Mouse (Mus musculus) left cerebral cortex, postnatal 4 days (tissue): ENCODE data around the gene Borcs8. TPM values are rescaled to one million over a fixed set of nuclear protein-coding genes. Genes with fewer than 3 reads are reported as not detected.

Experiments used
- DNase-seq: peaks from one replicate; pipeline ENCODE4 v3.0.0-alpha.2; 2022
- intact Hi-C: fragments of 180-260 bp; cut with DNase I; formaldehyde crosslinking; loops from one replicate; pipeline ENCODE4 v1.15.1; 2025
- total RNA-seq, 2 experiments: library from RNA; stranded (reverse); gene quantifications; 2 replicates each; pipeline ENCODE4 v1.2.3; 2021

The Borcs8 gene
- total RNA-seq: 10 to 100 TPM; 42.2 to 44.7 TPM

DNA sequence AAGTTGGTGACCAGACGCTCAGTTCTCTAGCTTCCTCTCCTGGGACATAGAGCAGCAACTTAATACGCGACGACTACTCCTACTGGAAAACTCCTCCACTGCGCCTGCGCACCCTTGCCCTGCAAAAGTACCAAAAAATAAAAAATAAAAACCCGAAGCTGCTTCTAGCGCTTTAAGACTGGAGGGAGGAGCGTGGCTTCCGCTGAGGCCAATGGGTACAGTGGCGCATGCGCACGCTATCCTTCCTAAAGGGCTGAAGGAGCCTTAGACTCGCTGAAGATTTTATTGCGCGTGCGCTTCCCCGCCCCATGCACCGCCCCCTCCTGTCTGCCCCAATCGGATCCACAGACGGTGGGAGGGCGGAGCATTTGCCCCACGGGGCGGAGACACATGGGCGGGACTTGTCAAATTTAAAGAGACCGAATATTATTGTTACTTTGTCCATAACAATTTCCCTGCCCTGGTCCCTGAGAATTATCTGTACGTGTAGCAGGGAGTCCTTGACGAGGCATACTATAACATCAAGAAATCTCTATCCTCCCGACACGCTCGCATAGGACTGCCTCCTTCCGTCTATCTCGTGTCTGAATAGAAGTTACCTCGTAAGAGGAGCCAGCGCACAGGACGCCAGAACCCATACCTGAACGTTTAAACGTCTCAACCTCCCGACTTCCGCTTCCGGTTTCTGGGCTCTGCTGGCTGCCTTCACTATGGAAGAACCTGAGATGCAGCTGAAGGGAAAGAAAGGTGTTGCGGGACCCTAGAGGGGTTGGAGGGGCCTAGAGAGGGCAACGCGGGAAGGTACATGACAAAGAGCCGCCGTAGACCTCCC lies at the start of gene Borcs8, which contains the start of the genes Rfxank and Mef2b:
Borcs8 (plus strand) TSS at position 474 of the 832 bp plus-strand sequence.
Rfxank (minus strand) TSS at position 129 of the 832 bp plus-strand sequence.
Mef2b (plus strand) TSS at position 686 of the 832 bp plus-strand sequence.
- intact Hi-C loops: no loop called here
- DNase-seq: peak; percentile 100

DNA sequence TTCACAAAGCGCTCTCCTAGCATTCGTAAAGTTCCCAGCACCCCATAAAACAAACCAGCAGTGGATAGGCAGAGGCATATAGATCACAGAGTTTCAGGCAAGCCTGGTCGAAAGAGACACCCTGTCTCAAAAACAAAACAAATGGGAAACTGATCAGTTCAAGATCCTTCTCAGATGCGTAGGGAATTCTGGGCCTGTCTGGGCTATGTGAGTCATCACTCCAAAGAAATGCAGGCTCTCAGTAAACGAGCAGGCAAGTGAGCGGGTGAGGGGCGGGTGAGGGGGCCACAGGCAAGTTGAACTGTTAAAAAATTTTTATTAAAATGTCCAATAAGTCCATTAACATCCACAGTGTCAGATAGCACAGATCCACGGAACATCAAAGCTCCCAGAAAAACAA lies 46.5 kb upstream of the Borcs8 start:
- intact Hi-C loops: no loop called here
- DNase-seq: no peak

DNA sequence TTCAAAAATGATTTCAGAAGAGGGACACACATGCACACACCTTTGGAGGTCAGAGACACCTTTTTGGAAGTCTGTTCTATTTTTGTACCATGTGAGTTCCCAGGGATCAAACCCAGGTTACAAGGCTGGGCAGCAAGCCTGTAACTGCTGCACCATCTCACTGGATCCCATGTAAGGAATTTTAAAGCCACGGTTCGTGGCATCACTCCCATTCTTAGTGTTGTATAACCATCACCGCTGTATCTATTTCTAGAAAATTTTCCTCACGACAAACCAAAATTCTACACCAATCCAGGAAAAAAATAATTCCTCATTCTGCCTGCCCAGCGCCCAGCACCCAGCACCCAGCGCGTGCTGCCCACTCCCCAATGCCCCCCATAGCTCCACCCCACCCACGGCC lies 40.0 kb upstream of the Borcs8 start:
- intact Hi-C loops: no loop called here
- no peak for DNase-seq

DNA sequence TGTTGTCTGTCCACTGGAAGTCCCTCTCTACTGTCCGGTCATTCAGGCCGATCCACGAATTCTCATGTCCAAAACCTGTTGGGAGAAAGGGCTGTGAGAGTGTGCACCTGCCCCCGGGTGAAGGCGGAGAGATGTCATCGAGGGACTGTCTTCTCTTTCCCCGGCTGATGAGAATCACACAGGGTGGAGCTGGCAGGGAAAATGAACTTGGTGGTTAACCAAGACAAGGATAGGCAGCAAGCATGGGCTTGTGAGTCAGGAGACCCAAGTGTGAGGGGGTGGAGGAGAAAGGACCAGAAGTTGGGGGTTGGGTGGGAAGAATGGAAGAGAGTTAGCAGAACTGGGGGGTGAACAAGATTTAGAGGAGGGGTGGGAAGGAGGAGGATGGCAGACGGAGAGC lies 39.1 kb upstream of the Borcs8 start:
- DNase-seq: no peak
- intact Hi-C loops: no loop called here

DNA sequence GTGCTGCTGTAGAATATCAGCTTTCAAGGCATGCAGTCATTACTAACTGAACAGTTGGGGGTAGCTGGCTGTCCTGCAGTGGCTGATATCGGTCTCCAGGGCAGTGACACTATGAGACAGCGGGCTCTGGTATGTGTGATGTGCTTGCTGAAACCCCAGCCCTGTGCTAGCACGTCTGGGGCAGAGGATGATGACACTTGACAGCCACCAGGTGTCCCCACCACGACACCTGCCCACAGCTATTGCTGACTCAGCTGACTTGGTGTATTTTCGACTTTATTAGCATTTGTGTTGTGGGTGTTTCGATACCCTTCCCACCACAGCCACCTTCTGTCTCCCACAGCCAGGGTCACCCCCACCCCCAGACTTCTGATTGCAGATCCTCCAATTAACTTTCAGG lies 34.8 kb upstream of the Borcs8 start:
- intact Hi-C loops: no loop called here

DNA sequence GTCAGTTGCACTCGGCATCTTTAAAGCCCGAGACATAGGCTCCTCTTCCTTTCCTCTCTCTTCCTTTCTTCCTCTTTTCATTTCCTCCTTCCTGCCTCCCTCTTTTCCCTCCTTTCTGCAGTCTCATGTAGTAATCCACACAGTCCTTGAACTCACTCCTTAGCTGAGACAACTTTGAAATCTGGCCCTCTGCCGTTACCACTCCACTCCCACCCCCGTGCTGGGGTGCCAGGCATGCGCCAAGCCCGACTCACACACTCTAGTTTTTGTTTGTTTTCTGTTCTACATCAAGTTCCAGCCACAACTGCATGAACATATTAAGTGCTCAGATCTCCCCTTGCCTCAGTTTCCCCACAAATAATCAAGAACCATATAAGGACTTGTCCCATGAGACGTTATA lies 34.4 kb upstream of the Borcs8 start:
- intact Hi-C loops: no loop called here
- DNase-seq: no peak

More for the DNA sequence above, 34.8 kb upstream of the Borcs8 start:
- peak; percentile 50 for DNase-seq

DNA sequence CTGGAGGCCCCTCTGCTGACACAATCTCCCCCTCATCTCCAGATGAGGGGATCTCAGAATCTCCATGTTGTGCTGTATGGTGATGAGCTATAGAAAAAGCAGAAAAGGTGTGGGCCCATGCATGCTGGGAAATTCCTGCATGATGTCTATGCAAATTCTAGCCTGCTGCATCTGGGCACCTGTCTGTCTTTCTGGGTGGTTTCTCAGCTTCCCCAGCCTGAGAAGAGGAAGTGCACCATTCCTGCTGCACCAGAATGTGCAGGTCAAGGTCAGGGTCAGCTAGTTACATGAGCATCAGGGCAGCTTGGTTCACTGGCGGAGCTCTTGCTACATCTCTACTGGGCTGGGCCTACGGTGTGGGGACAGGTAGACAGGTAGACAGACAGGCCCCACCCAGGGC lies 28.8 kb upstream of the Borcs8 start:
- DNase-seq: no peak
- intact Hi-C loops: no loop called here

DNA sequence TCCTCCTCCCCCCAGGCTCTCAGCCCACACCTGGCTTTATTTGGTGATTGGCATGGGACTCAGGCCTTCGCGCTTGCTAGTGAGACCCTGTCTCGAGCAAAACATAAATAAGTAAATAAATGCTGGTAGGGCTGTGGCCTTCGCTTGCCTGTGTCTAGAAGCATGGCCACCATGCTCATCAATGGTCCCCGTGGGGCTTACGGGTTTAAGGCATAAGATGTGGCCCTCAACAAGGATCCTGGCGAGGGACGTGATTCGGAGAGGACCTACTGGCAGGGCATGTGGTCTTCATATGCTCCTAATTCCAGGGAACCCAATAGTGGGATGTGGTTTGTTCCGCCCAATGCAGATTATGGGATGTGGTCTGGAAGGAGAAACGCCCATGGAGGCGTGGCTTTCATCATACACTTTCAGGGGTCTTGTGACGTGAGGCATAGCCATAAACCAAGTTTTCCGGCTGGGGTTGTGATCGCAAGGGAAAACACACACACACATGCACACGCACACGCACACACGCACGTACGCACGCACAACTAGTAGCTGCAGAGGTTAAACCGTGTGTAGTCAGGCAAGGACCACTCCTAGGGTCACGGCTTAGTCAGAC lies 28.0 kb upstream of the Borcs8 start:
- intact Hi-C loops: no loop called here
- DNase-seq: no peak

DNA sequence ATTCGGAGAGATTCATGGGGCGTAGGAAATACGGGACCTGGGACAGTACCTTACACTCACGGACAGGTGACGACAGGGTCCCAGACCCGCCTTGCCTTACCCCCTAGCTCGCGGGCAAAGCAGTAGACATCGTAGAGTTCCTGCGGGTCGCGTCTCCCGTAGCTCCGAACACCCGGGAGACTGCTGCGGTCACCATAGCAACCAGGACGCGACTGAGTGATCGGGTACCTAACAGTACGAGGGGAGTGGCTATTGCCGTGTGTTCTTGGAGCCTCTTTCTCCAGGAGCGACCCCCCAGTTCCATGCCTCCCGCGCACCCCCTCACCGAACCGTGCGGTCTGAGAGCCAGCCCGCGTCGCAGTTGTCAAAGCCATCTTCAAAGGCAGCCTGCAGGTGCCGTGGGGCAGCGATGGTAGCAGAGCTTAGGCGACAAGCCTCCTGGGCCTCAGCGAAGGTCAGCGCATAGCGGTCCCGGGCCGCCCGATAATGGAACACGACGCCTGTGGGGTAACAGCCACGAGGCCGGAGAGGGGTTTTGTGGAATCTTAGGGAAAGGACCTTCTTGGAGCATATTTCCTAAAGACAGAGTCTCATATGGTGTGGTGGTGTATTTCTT lies 26.8 kb upstream of the Borcs8 start:
- intact Hi-C loops: no loop called here
- DNase-seq: no peak

DNA sequence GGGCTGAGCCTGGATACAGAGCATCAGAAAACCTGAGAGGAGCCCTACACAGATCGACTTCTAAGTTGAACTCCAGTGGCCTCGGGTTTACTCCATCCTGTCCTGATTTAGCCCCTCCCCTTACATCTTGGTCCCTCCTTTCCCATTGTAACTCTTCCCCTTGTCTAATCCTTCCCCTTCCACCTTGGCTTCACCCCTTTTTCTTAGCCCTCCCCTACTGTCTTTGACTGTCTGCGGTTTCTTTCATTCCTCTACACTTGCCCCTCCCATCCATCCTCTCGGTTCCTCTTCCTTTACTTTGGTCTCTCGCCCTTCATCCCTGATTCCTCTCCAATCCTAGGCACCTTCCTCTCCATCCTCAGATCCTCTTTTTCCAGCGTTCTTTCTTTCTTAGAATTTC lies 24.8 kb upstream of the Borcs8 start:
- intact Hi-C loops: no loop called here
- no peak for DNase-seq

DNA sequence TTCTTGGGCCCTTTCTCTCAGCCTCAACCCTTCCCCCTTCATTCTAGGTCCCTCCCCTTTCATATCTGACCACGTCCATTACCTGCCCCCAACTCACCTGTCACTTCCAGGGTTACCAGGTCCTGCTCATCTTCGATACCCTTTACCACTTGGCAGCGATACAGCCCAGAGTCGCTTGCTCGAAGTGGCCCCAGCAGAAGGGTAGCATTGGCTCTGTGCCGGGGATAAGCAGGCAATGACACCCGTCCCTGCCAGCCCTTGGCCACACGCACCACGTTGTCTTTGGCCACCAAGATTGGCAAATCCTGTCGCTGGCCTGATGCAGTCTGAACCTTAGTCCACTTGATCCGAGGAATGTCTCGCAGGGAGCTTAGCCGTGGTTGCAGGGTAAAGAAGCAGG lies 24.4 kb upstream of the Borcs8 start:
- intact Hi-C loops: no loop called here
- DNase-seq: peak; percentile 36

DNA sequence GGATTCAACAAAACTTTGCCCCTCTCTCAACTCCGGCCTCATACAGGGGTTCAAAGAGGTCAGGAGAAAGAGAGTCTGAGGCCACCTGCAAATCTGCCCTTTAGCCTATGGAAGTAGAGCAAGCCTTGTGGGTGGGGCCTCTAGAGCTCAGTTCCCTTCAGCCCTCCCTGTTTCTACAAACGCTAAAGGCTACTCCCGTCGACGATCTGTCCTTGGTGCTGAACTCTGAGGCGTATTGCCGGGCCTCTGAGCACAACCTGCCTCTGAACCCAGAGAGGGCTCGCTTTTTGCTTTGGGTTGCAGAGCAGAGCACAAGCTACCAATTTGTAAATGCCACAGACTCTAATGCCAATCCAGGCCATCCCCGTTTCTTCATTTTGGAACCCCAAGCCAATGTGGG lies 21.7 kb upstream of the Borcs8 start:
- intact Hi-C loops: no loop called here
- DNase-seq: no peak

DNA sequence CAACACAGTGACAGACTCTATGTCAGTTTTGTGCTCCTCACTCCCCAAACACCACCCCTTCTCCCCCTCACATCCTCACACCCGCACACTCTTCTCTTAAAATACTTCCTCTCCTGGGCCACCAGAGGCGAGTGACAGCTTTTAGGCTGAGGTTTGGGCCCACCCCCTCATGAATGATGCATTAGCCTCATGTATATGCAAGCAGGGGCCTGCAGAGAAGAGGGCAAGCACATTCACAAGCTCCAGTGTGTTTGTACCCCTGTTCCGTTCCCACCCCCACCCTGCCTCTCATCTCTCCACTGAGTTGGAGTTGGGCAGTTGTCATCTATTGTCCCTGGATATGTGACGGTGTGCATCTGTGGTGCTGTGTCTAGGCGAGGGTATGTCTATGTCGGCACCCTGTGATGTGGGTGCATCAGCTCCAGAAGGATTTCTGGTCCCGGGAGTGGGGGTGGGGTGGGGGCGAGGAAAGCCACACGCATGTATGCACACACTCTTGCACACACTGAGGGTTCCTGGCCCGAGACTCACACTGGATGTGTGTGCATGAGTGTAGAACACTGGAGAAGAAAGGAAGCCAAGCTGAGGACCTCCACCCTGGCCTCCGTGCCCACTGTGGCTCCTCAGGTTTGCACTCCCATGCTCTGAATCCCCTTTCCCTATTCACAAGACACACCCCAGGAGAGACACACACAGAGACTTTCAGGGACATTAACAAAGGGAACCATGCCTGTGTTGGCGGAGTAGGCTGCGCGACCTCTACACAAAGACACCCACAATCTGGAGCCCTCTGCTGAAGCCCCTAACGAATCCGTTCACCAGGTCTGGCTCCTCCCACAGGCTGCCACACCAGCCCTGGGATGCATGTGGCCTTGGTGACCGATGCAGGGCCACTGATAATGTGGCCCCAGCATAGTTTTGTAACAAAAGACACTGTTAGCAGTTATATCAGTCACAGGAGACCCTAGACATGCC lies 20.3 kb upstream of the Borcs8 start:
- peak; percentile 59 for DNase-seq
- intact Hi-C loops: no loop called here

DNA sequence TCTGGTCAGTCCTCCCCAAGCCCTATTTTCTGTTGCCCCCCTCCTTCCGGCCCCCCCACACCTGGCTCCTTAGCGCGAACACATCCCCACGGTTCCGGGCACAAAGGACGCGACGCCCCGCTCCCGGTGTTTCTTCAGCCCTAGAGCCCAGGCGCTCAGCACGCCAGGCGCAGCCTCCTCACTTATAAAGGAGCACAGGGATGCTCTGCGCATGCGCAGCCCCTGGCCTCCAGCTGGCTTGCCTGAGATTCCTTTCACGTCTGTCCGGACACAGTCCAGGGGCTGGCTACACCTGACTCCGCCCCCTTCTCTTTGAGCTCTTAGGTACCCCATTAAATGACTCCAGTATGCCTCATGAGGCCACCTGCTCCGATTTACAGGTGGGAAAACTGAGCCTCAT lies 18.6 kb upstream of the Borcs8 start, which contains the start of gene Ncan:
Ncan (minus strand) TSS at position 207 of the 400 bp plus-strand sequence.
- DNase-seq: peak; percentile 91
- intact Hi-C loops: no loop called here

DNA sequence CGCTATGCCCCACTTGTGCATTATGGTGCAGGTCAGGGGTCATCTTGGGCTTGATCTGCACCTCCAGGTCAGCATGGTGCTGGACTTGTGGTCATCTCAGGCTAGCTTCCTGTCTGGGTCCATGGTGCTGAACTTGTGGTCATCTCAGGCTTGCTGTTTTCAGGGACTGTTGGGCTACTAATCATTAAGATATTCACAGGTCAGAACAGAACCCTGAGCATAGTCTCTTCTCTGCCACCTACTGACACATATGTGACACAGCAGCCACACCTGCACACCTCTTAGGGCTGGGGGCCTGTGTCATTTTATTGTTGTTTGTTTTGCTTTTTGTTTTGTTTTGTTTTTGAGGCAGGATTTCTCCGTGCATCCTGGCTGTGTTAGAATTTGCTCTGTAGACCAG lies 16.4 kb upstream of the Borcs8 start:
- no peak for DNase-seq
- intact Hi-C loops: no loop called here

DNA sequence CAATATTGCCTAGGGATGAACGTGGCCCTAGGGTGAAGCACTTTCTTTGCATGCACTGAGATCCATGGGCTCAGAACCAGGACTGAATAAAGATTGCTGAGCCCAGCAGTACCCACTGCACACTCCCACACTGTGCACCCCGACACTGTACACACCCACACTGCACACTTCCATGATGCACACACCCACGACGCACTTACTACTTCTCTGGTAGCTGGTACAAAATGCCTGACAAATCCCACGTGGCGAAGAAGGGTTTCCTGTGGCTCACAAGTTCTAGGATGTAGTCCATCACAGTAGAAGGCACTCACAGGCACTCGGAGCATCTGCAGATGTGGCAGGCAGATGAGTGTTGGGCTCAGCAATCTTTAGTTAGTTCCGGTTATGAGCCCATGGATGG lies 14.3 kb upstream of the Borcs8 start:
- intact Hi-C loops: no loop called here

DNA sequence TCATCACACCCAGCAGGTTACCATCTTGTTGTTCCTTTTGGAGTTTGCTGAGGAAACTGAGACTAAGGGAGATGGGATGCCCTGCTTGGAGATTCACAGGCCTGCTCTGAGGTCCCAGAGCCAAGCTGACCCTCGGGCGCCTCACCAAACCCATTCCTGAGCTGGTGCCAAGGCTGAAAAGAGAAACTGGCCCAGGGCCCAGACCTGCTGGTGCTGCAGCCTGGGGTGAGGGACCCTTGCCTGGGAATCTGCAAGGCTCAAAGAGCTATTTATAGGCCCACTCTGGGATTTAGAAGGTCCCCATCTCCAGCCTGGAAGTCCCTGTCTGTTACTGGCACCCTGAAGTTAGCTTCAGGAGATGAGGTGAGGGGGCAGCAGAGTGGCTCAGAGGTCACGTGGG lies 10.9 kb upstream of the Borcs8 start:
- intact Hi-C loops: no loop called here
- DNase-seq: peak; percentile 72

More for the DNA sequence above, 14.3 kb upstream of the Borcs8 start:
- DNase-seq: no peak

DNA sequence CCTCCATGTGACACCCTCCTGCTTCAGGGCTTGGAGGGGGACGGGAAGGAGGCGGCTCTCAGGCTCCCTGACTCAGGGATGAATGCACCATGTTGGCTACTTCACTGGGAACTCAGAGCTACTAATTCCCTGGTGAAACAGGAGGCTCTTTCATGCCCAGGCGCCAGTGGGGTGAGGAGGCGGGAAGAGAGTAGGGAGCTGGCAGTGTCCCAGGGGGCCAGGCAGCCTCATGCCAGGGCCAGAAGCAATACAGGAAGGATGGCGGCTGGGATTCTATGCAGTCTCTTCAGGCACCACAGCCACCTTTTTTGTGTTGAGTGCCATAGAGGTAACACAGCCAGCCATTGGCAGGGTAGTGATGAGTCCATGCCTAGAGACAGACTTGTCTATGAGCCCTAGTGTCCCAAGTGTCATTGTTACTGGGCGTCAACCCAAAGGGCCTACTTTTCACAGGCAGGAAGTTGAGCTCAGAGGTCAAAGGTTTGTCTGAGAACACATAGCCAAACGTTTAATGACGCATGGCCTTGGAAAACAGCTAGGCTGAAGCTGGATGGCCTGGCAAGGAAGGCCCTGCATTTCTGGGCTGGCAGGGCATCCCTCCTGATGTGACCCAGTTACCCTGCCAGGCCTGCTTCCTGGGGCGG lies 9.9 kb upstream of the Borcs8 start:
- peak; percentile 74 for DNase-seq
- intact Hi-C loops: no loop called here

DNA sequence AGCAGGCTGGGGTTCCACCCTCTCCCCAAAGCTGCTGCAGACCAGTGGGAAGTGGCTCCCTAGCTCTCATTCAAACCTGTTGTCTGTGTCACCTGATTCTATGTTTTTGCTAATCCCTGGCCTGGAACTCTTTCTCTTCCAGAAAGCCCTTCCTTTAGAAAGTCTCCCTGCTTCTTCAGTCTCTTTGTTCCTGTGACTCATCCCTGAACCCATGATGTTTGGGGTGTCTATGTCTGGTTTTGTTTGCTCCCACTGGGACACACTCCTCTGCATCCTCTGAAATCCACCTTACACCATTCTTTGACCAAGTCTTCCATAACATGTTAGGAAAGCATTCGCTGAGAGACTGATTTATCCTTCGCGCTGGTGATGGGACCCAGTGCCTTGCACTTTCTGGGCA lies 9.2 kb upstream of the Borcs8 start:
- DNase-seq: no peak
- intact Hi-C loops: no loop called here
